Mouse (Mus musculus) stomach, postnatal 0 days (tissue): ENCODE measurements at regions not wholly inside any gene's neighbourhood (a gene's known extent, or its start where the extent isn't known, plus 50 kb on each side); places are given as distances from the start of the nearest gene placed in this dataset.
A peak's percentile ranks its signal among the peaks of the same experiment; 100 is the strongest.

Experiments used
- ATAC-seq: fragments of 200-750 bp; cut with Nextera tagmentation; 2 replicates; pipeline ENCODE4 v1.8.0; 2017; ENCODE audit not compliant: low FRiP score, low TSS enrichment
- DNase-seq: peaks from one replicate; pipeline ENCODE4 v3.0.0-alpha.2; 2016; ENCODE audit warnings: low spot score
- H3K27ac ChIP-seq: fragments of 300-500 bp; sonication (generic); replicated peaks from 2 replicates; pipeline ENCODE4 v1.5.1; 2014; ENCODE audit warnings: mild to moderate bottlenecking, control low read depth
- H3K27me3 ChIP-seq: fragments of 300-500 bp; sonication (generic); 2 replicates; pipeline ENCODE4 v1.6.1; 2014; ENCODE audit warnings: low read length; ENCODE audit not compliant: control insufficient read depth, insufficient read depth
- H3K36me3 ChIP-seq: fragments of 300-500 bp; sonication (generic); 2 replicates; pipeline ENCODE4 v1.6.1; 2014; ENCODE audit warnings: low read length, mixed read lengths; ENCODE audit not compliant: control insufficient read depth, insufficient read depth
- H3K4me1 ChIP-seq: fragments of 300-500 bp; sonication (generic); replicated peaks from 2 replicates; pipeline ENCODE4 v1.6.1; 2014; ENCODE audit warnings: antibody characterized with exemption; ENCODE audit not compliant: control insufficient read depth, insufficient read depth
- H3K4me2 ChIP-seq: fragments of 300-500 bp; sonication (generic); replicated peaks from 2 replicates; pipeline ENCODE4 v1.6.1; 2014; ENCODE audit warnings: low read depth, mild to moderate bottlenecking, control low read depth, moderate library complexity
- H3K4me3 ChIP-seq: fragments of 300-500 bp; sonication (generic); 2 replicates; pipeline ENCODE4 v1.5.1; 2014; ENCODE audit warnings: low read depth, low read length, control low read depth
- H3K9ac ChIP-seq: fragments of 300-500 bp; sonication (generic); 2 replicates; pipeline ENCODE4 v1.6.1; 2014; ENCODE audit warnings: mild to moderate bottlenecking, low read length, control low read depth, mixed read lengths
- H3K9me3 ChIP-seq: fragments of 300-500 bp; sonication (generic); 2 replicates; pipeline ENCODE4 v1.6.1; 2016; ENCODE audit warnings: low read length; ENCODE audit not compliant: control insufficient read depth
- CTCF ChIP-seq: IDR thresholded peaks from 2 replicates; pipeline ENCODE4 v1.5.1; 2016; ENCODE audit warnings: antibody characterized with exemption, low read depth, mild to moderate bottlenecking, moderate library complexity
- EP300 ChIP-seq: optimal IDR thresholded peaks from 2 replicates; pipeline ENCODE3; 2016; ENCODE audit warnings: antibody characterized with exemption
- WGBS: fragments of 180-500 bp; shearing (Covaris S2); extraction: QIAGEN DNeasy Blood & Tissue Kit; methylation state at CpG from one replicate; pipeline ENCODE4 v1.1.7; 2014; 5-methylcytosine and 5-hydroxymethylcytosine counted together

DNA sequence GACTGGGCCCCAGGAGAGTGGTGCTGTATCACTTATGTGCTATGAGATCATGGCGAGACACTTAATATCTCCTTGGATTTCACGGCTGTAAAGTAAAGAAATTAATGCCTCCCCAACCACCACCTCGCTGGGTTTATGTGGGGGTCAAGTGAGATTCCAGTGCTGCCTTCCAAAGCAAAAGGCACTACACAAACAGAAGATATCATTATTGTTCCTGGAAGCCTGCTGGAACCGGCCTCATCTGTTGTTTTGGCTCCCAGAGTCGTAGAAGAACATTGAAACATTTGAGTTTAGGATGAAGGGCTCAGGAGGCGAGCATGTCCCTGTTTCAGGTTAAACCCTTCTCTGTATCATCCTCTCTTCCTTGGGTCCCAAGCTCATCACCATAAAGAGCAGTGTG is 116.6 kb downstream of the Gpbp1 start:
- Histone ChIP-seq H3K4me1 (no peaks in the 10 kb centered on the region), H3K9me3 (no peaks in the 10 kb centered on the region), H3K9ac (no peak overlapping the region), H3K27ac (peak overlapping the region; percentile 53), H3K27me3 (no peaks in the 10 kb centered on the region), H3K36me3 (no peaks in the 10 kb centered on the region), H3K4me2 (no peak overlapping the region), H3K4me3 (no peak overlapping the region)
- TF ChIP-seq CTCF: no peak
- TF ChIP-seq EP300: no peak
- DNase-seq: no peak
- 48% methylated on average over 6 of the region's 6 CpGs for WGBS
- ATAC-seq: no peak

GRCm38 (mm10) chr13:111373801-111374200 is 116.1 kb downstream of the Gpbp1 start:
- Histone ChIP-seq H3K9me3 (no peaks in the 10 kb centered on the region), H3K4me3 (no peak overlapping the region), H3K4me1 (no peaks in the 10 kb centered on the region), H3K27ac (no peak overlapping the region), H3K27me3 (no peaks in the 10 kb centered on the region), H3K9ac (no peak overlapping the region), H3K4me2 (no peak overlapping the region), H3K36me3 (no peaks in the 10 kb centered on the region)
- 59% methylated on average over 1 of the region's 1 CpGs for WGBS
- ATAC-seq (peak; percentile 71; the same call in 1 of the 2 replicates), DNase-seq (no peak)
- TF ChIP-seq EP300: peak; percentile 97
- TF ChIP-seq CTCF: no peak
